Mouse (Mus musculus) small intestine, adult 2 months (tissue): ENCODE results near the gene Mctp1.

Experiments
- CTCF ChIP-seq: fragments of 200-500 bp; IDR thresholded peaks from 2 replicates; pipeline ENCODE4 v1.5.1; 2012; ENCODE audit warnings: low read depth, mild to moderate bottlenecking, control low read depth, inconsistent platforms, low read length, moderate library complexity, mixed read lengths; ENCODE audit not compliant: insufficient replicate concordance, insufficient read length; ENCODE audit errors: extremely low read depth
- POLR2A ChIP-seq: fragments of 200-500 bp; IDR thresholded peaks from 2 replicates; pipeline ENCODE4 v1.6.1; 2012; ENCODE audit warnings: low read depth, mild to moderate bottlenecking, control low read depth, inconsistent platforms, low read length, moderate library complexity

DNA sequence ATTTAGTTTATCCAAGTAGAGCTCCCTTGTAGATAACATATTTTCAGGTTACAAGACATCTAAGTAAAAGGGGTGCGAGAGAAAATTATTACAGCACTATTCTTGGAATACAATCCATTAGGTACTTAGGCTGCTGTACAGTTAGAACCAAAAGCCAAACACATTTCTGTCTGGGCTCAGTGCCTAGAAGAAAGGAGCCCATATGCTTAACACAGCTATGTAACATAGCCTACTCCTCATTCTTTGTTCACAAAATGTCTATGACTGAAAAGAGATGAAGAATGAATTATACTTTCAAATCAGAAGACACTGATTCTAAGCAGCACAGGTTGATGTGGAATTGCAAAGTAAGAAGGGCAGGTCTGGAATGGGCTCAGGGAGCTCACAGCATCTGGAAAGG is 664.1 kb downstream of the Mctp1 start:
- TF ChIP-seq POLR2A (no peak), CTCF (no peak)
